Mouse (Mus musculus) bone marrow, adult 2 months (tissue): Measurements from ENCODE around the gene Ogg1.

ENCODE experiments used
- CTCF ChIP-seq: fragments of 200-500 bp; IDR thresholded peaks from 2 replicates; pipeline ENCODE4 v1.5.1; 2011; ENCODE audit warnings: low read length, control low read depth; ENCODE audit not compliant: control insufficient read depth, insufficient read depth
- POLR2A ChIP-seq: fragments of 200-500 bp; IDR thresholded peaks from 2 replicates; pipeline ENCODE4 v1.6.1; 2011; ENCODE audit warnings: low read depth, mild to moderate bottlenecking, control low read depth, low read length, borderline replicate concordance; ENCODE audit not compliant: control insufficient read depth

DNA sequence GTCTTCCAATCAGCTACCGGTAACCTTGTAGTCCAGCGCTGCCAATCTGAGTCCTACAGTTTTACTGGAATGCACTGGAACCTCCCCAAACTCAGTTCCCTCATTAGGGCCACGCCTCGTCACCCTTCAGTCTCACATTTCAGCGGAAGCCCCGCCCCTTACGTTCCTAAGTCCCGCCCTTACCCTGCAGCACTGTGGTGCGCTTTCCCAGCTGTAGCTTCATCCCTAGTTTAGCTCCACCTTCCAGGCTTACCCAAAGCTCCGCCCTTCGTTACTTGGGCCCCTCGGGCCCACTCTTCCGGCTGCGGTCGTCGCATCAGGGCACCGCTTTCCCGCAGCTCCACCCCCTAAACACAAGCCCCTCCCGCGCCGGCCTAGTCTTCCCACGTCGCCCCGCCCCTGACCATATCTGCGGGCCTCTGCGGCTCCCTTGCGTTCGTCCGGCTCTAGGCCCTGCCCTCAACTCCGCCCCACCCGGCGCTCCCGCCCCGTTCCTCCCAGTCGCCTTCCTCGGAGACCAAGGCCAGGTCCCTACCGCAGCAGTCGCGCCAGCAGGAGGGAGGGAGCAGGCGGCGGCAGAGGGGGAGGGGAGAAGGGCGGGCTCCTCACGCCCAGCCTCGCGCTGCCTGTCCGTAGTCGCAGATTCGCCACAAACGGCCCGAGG lies 20.3 kb upstream of the Ogg1 start:
- TF ChIP-seq CTCF: no peak
- peak; percentile 69; the same call in 1 of the 2 replicates for TF ChIP-seq POLR2A
